Mouse (Mus musculus) forebrain, postnatal 0 days (tissue): ENCODE measurements at regions not wholly inside any gene's neighbourhood (a gene's known extent, or its start where the extent isn't known, plus 50 kb on each side); places are given as distances from the start of the nearest gene placed in this dataset.

ENCODE experiments used
- ATAC-seq: fragments of 200-750 bp; cut with Nextera tagmentation; 2 replicates; pipeline ENCODE4 v1.8.0; 2017; ENCODE audit warnings: mild to moderate bottlenecking, moderate library complexity
- DNase-seq: peaks from one replicate; pipeline ENCODE4 v3.0.0-alpha.2; 2015
- H3K27ac ChIP-seq: fragments of 300-500 bp; sonication (generic); 2 replicates; pipeline ENCODE4 v1.5.1; 2014; ENCODE audit warnings: low read depth, mild to moderate bottlenecking, antibody characterized with exemption, low read length, moderate library complexity, mixed read lengths
- H3K27me3 ChIP-seq: fragments of 300-500 bp; sonication (generic); 2 replicates; pipeline ENCODE4 v1.6.1; 2014; ENCODE audit warnings: mild to moderate bottlenecking, low read length, mixed read lengths; ENCODE audit not compliant: insufficient read depth
- H3K36me3 ChIP-seq: fragments of 300-500 bp; sonication (generic); 2 replicates; pipeline ENCODE4 v1.6.1; 2014; ENCODE audit warnings: mild to moderate bottlenecking, moderate library complexity; ENCODE audit not compliant: insufficient read depth
- H3K4me1 ChIP-seq: fragments of 300-500 bp; sonication (generic); 2 replicates; pipeline ENCODE4 v1.6.1; 2014; ENCODE audit warnings: antibody characterized with exemption; ENCODE audit not compliant: insufficient read depth
- H3K4me2 ChIP-seq: fragments of 300-500 bp; sonication (generic); 2 replicates; pipeline ENCODE4 v1.6.1; 2014; ENCODE audit warnings: low read depth, mild to moderate bottlenecking, moderate library complexity
- H3K4me3 ChIP-seq: fragments of 300-500 bp; sonication (generic); 2 replicates; pipeline ENCODE4 v1.5.1; 2014; ENCODE audit warnings: low read depth, low read length, mixed read lengths
- H3K9ac ChIP-seq: fragments of 300-500 bp; sonication (generic); 2 replicates; pipeline ENCODE4 v1.6.1; 2014; ENCODE audit warnings: mild to moderate bottlenecking
- H3K9me3 ChIP-seq: fragments of 300-500 bp; sonication (generic); 2 replicates; pipeline ENCODE4 v1.6.1; 2016; ENCODE audit warnings: low read length
- CTCF ChIP-seq: sonication (generic); IDR thresholded peaks from 2 replicates; pipeline ENCODE4 v1.5.1; 2016; ENCODE audit warnings: antibody characterized with exemption, control low read depth, low read depth
- WGBS: fragments of 180-500 bp; shearing (Covaris S2); extraction: QIAGEN DNeasy Blood & Tissue Kit; methylation state at CpG from one replicate; pipeline ENCODE4 v1.1.7; 2014; 5-methylcytosine and 5-hydroxymethylcytosine counted together

- Histone ChIP-seq H3K27ac (no peak overlapping the region), H3K36me3 (no peaks in the 10 kb centered on the region), H3K27me3 (no peaks in the 10 kb centered on the region), H3K4me3 (no peak overlapping the region), H3K9me3 (no peaks in the 10 kb centered on the region), H3K9ac (no peak overlapping the region), H3K4me2 (no peak overlapping the region), H3K4me1 (no peaks in the 10 kb centered on the region)
- TF ChIP-seq CTCF: no peak
- DNase-seq (no peak), ATAC-seq (no peak)
Observed at GRCm38 (mm10) chr3:137146062-137146461, 194.8 kb upstream of the Emcn start.

GRCm38 (mm10) chr3:137147405-137147804 lies 193.5 kb upstream of the Emcn start:
- Histone ChIP-seq H3K4me2 (no peak overlapping the region), H3K9me3 (no peaks in the 10 kb centered on the region), H3K4me1 (no peaks in the 10 kb centered on the region), H3K36me3 (no peaks in the 10 kb centered on the region), H3K4me3 (no peak overlapping the region), H3K27me3 (no peaks in the 10 kb centered on the region), H3K9ac (no peak overlapping the region), H3K27ac (no peak overlapping the region)
- no peak for DNase-seq
- 30% methylated on average over 5 of the region's 5 CpGs for WGBS
- no peak for TF ChIP-seq CTCF
- ATAC-seq: no peak

GRCm38 (mm10) chr3:137150414-137151010 lies 190.4 kb upstream of the Emcn start:
- ATAC-seq: no peak
- no peak overlapping the region for H3K27ac ChIP-seq
- H3K4me1 ChIP-seq: 0 out of 2 replicates have a peak, but pooled peaks cover 8% of the 10 kb centered on the region
- DNase-seq: no peak
- H3K27me3 ChIP-seq: no peaks in the 10 kb centered on the region
- H3K9ac ChIP-seq: no peak overlapping the region
- WGBS: 66% methylated on average over 14 of the region's 14 CpGs
- no peaks in the 10 kb centered on the region for H3K36me3 ChIP-seq
- H3K9me3 ChIP-seq: no peaks in the 10 kb centered on the region
- no peak overlapping the region for H3K4me3 ChIP-seq
- no peak overlapping the region for H3K4me2 ChIP-seq
- no peak for TF ChIP-seq CTCF

GRCm38 (mm10) chr3:137151431-137151830 lies 189.4 kb upstream of the Emcn start:
- ATAC-seq: no peak
- WGBS: 98% methylated on average over 1 of the region's 1 CpGs

GRCm38 (mm10) chr3:137153234-137153633 lies 187.6 kb upstream of the Emcn start:
- Histone ChIP-seq H3K27me3 (no peaks in the 10 kb centered on the region), H3K4me3 (no peak overlapping the region), H3K9me3 (no peaks in the 10 kb centered on the region), H3K4me2 (no peak overlapping the region), H3K9ac (no peak overlapping the region), H3K4me1 (0 out of 2 replicates have a peak, but pooled peaks cover 8% of the 10 kb centered on the region), H3K27ac (no peak overlapping the region), H3K36me3 (no peaks in the 10 kb centered on the region)
- DNase-seq: no peak
- ATAC-seq: no peak
- WGBS: 78% methylated on average over 6 of the region's 6 CpGs
- no peak for TF ChIP-seq CTCF

More at GRCm38 (mm10) chr3:137151431-137151830, 189.4 kb upstream of the Emcn start:
- Histone ChIP-seq H3K4me2 (no peak overlapping the region), H3K4me1 (0 out of 2 replicates have a peak, but pooled peaks cover 8% of the 10 kb centered on the region), H3K4me3 (no peak overlapping the region), H3K36me3 (no peaks in the 10 kb centered on the region), H3K9ac (no peak overlapping the region), H3K27me3 (no peaks in the 10 kb centered on the region), H3K9me3 (no peaks in the 10 kb centered on the region), H3K27ac (no peak overlapping the region)
- no peak for DNase-seq
- no peak for TF ChIP-seq CTCF

DNA sequence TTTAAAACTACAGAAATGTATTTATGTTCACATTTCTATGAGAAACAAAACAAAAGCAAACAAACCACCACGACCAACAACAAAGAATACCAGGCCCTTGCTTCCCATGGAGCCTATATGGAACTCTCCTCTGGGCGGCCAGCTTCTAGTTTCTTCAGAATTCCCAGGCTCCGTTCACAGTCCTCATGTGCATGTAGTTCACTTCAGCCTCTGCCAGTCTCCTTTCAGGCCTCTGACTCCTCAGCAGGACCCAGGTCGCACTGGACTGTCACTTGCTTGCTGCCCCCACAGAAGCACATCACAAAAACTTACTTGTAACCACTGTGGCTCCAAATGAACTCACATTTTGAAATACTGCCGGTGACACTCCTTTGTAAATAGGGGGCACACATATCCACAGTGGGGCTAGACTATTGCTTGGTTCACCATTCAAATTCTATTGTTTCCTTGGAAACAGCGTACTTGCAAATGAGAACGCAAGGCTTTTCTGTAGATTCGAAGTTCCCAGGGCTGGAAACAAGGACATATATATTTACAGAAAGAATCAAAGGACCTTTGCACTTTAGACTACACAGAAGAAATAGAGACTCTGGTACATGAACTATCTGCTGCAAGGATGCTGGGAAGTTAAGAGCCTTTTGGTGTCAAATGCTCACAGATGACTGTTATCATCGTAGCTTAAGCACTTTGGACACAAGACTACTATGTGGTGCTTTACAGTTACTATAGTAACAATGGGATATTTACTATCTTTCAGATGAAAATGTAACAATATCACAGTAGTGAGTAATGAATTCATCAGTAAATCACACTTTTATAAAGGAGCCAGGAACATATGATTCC lies 186.4 kb upstream of the Emcn start:
- ATAC-seq: peak; percentile 47
- Histone ChIP-seq H3K36me3 (no peaks in the 10 kb centered on the region), H3K27me3 (no peaks in the 10 kb centered on the region), H3K4me3 (no peak overlapping the region), H3K9ac (no peak overlapping the region), H3K4me2 (no peak overlapping the region), H3K4me1 (0 out of 2 replicates have a peak, but pooled peaks cover 8% of the 10 kb centered on the region), H3K27ac (no peak overlapping the region), H3K9me3 (no peaks in the 10 kb centered on the region)
- no peak for TF ChIP-seq CTCF
- peak; percentile 26 for DNase-seq
- WGBS: 17% methylated on average over 9 of the region's 9 CpGs

GRCm38 (mm10) chr3:137155043-137155404 lies 185.8 kb upstream of the Emcn start:
- Histone ChIP-seq H3K4me1 (0 out of 2 replicates have a peak, but pooled peaks cover 8% of the 10 kb centered on the region), H3K9ac (no peak overlapping the region), H3K4me2 (no peak overlapping the region), H3K27ac (no peak overlapping the region), H3K36me3 (no peaks in the 10 kb centered on the region), H3K9me3 (no peaks in the 10 kb centered on the region), H3K4me3 (no peak overlapping the region), H3K27me3 (no peaks in the 10 kb centered on the region)
- WGBS: 82% methylated on average over 3 of the region's 3 CpGs
- TF ChIP-seq CTCF: no peak
- DNase-seq (no peak), ATAC-seq (no peak)
